Mouse (Mus musculus): Measurements from ENCODE around the gene Ercc1. TPM values are rescaled to one million over a fixed set of nuclear protein-coding genes. Genes with fewer than 3 reads are reported as not detected.

The Ercc1 gene
- polyA plus RNA-seq, 1 experiment from 2014 or later = 108 TPM

DNA sequence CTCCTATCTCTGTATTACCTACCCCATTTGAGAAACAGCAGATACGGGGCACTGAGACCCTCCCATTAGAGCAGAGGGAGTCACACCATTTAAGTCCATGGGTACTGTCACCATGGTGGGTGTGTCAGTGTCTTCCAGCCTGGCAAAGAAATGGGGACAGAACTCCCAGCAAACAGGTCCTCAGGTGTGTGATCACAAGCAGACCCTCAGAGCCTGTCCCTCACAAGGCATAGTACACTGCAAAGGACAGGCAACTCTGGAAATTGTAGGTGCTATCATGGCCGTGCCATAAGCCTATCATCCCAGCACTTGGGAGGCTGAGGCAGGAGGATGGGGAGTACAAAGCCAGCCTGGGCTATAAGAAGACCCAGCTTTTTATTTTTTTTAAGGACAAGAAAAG is 26.4 kb upstream of the Ercc1 start:
- no peaks in the 10 kb centered on the region for H3K9me3 ChIP-seq (ENCODE audit: control insufficient read depth, low read length)
- DNase-seq (ENCODE audit: low spot score) (no peak), ATAC-seq (ENCODE audit: low FRiP score) (no peak)
- H3K36me3 ChIP-seq (ENCODE audit: control insufficient read depth, insufficient read depth, low read length) = no peaks in the 10 kb centered on the region
- H3K4me1 ChIP-seq (replicated peaks; ENCODE audit: control insufficient read depth, insufficient read depth, low read length) = 0 out of 2 replicates have a peak, but pooled peaks cover 6% of the 10 kb centered on the region
- H3K27ac ChIP-seq (ENCODE audit: low read depth, low read length) = no peak overlapping the region
- H3K27me3 ChIP-seq (ENCODE audit: control insufficient read depth, insufficient read depth, low read length) = peaks cover 6% of the 10 kb centered on the region; the same call in 1 of the 2 replicates
- H3K9ac ChIP-seq (ENCODE audit: low read depth, low read length) = no peak overlapping the region
- WGBS = 67% methylated on average over 2 of the region's 2 CpGs
- H3K4me3 ChIP-seq (ENCODE audit: low read depth, low read length) = no peak overlapping the region
- no peak overlapping the region for H3K4me2 ChIP-seq (replicated peaks; ENCODE audit: low read depth, low read length)

DNA sequence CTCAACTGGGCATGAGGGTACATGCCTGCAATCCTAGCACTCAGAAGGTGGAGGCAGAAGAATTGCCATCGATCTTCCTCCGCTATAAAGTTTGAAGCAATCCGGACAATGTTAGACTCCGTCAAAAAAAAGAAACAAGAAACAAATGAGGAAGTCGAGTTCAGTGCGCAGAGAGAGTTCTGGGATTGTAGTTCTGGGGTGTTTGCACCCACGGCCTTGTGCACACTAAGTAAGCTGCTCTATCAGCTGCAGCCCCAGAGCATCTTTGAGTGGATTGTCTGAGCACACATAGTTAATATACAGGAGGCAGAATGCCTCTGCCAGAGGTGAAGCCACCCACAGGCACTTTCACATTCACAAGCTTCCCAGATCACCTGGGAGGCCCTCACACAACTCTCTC is 25.9 kb upstream of the Ercc1 start:
- no peak for DNase-seq (ENCODE audit: low spot score)
- no peaks in the 10 kb centered on the region for H3K36me3 ChIP-seq (ENCODE audit: control insufficient read depth, insufficient read depth, low read length)
- 81% methylated on average over 7 of the region's 7 CpGs for WGBS
- H3K9ac ChIP-seq (ENCODE audit: low read depth, low read length) = no peak overlapping the region
- no peak overlapping the region for H3K4me2 ChIP-seq (replicated peaks; ENCODE audit: low read depth, low read length)
- no peak overlapping the region for H3K4me3 ChIP-seq (ENCODE audit: low read depth, low read length)
- peaks cover 6% of the 10 kb centered on the region; the same call in 1 of the 2 replicates for H3K27me3 ChIP-seq (ENCODE audit: control insufficient read depth, insufficient read depth, low read length)
- no peak for ATAC-seq (ENCODE audit: low FRiP score)
- 0 out of 2 replicates have a peak, but pooled peaks cover 6% of the 10 kb centered on the region for H3K4me1 ChIP-seq (replicated peaks; ENCODE audit: control insufficient read depth, insufficient read depth, low read length)
- no peak overlapping the region for H3K27ac ChIP-seq (ENCODE audit: low read depth, low read length)
- no peaks in the 10 kb centered on the region for H3K9me3 ChIP-seq (ENCODE audit: control insufficient read depth, low read length)

DNA sequence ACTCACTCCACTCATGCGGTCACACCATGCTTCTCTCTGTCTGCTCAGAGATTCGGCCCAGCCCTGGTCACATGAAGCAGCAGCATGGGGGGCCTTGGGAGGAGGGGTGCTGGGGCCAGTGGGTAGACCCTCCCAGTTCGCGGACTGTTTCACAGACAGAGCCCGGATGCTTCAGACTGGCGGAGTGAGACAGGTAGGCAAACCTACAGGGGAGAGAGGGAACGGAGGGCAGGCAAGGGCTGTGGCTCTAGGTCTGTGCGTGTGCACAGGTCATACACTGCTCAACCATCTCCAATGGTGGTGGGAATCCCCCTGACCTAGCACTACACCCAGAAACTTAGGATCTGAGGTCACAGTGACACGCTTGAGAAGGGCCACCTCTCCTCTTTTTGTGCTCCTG is 25.1 kb upstream of the Ercc1 start:
- H3K27ac ChIP-seq (ENCODE audit: low read depth, low read length) = no peak overlapping the region
- no peaks in the 10 kb centered on the region for H3K36me3 ChIP-seq (ENCODE audit: control insufficient read depth, insufficient read depth, low read length)
- ATAC-seq (ENCODE audit: low FRiP score) = peak; percentile 75
- no peaks in the 10 kb centered on the region for H3K9me3 ChIP-seq (ENCODE audit: control insufficient read depth, low read length)
- H3K4me3 ChIP-seq (ENCODE audit: low read depth, low read length) = peak overlapping the region; percentile 32
- 0 out of 2 replicates have a peak, but pooled peaks cover 6% of the 10 kb centered on the region for H3K4me1 ChIP-seq (replicated peaks; ENCODE audit: control insufficient read depth, insufficient read depth, low read length)
- H3K4me2 ChIP-seq (replicated peaks; ENCODE audit: low read depth, low read length) = peak overlapping the region; percentile 87
- no peak for DNase-seq (ENCODE audit: low spot score)
- 15% methylated on average over 9 of the region's 9 CpGs for WGBS
- 0 out of 2 replicates have a peak, but pooled peaks cover 2% of the 10 kb centered on the region for H3K27me3 ChIP-seq (ENCODE audit: control insufficient read depth, insufficient read depth, low read length)
- peak overlapping the region; percentile 29 for H3K9ac ChIP-seq (ENCODE audit: low read depth, low read length)

DNA sequence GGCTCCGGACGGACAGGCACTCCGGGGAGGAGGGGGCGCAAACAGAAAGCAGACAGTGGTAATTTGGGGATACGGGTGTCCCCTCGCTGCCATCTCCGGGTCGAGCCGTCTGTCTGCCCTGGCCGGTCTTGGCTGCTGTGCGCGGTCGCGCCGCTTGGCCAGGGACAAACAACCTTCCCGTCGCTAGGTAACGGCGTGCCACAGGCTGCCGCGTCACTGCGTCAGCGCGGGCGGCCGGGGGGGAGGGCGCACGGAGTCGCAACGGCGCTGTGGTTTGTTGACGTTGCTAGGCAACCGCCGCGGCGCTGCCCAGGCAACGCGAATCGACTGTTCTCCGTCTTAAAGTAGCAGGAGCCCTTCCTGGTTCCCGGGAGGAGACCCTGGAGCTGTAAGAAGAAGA is 24.7 kb upstream of the Ercc1 start:
- no peaks in the 10 kb centered on the region for H3K36me3 ChIP-seq (ENCODE audit: control insufficient read depth, insufficient read depth, low read length)
- no peak overlapping the region; the same call in 1 of the 2 replicates for H3K27ac ChIP-seq (ENCODE audit: low read depth, low read length)
- H3K4me1 ChIP-seq (replicated peaks; ENCODE audit: control insufficient read depth, insufficient read depth, low read length) = 0 out of 2 replicates have a peak, but pooled peaks cover 6% of the 10 kb centered on the region
- H3K27me3 ChIP-seq (ENCODE audit: control insufficient read depth, insufficient read depth, low read length) = 0 out of 2 replicates have a peak, but pooled peaks cover 2% of the 10 kb centered on the region
- WGBS = under 1% methylated on average over 41 of the region's 41 CpGs
- H3K9me3 ChIP-seq (ENCODE audit: control insufficient read depth, low read length) = no peaks in the 10 kb centered on the region
- H3K4me2 ChIP-seq (replicated peaks; ENCODE audit: low read depth, low read length) = peak overlapping the region; percentile 87
- ATAC-seq (ENCODE audit: low FRiP score) (peak; percentile 96), DNase-seq (ENCODE audit: low spot score) (peak; percentile 99)
- H3K9ac ChIP-seq (ENCODE audit: low read depth, low read length) = peak overlapping the region; percentile 29; the same call in 1 of the 2 replicates
- peak overlapping the region; percentile 32 for H3K4me3 ChIP-seq (ENCODE audit: low read depth, low read length)

DNA sequence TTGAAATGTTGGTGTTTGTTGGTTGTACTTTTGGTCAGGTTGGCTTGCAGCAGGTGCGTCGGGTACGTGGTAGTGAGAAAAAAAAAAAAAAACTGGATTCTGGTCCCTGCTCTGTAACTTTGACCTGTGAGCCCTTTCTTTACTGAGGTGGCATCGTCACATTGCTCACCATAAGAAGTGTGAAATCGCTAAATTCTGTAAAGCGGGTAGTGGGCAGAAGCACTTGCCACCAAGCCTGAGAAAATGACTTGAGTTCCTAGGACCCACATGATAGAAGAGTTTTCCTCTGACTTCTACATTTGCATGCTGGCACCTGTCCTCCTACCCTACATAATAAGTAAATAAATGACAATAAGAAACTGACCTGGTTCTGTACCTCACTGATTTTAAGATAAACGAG is 23.9 kb upstream of the Ercc1 start:
- ATAC-seq (ENCODE audit: low FRiP score) (no peak), DNase-seq (ENCODE audit: low spot score) (no peak)
- Histone ChIP-seq H3K9ac (ENCODE audit: low read depth, low read length) (no peak overlapping the region), H3K36me3 (ENCODE audit: control insufficient read depth, insufficient read depth, low read length) (no peaks in the 10 kb centered on the region), H3K4me1 (replicated peaks; ENCODE audit: control insufficient read depth, insufficient read depth, low read length) (0 out of 2 replicates have a peak, but pooled peaks cover 6% of the 10 kb centered on the region), H3K27me3 (ENCODE audit: control insufficient read depth, insufficient read depth, low read length) (0 out of 2 replicates have a peak, but pooled peaks cover 2% of the 10 kb centered on the region), H3K4me2 (replicated peaks; ENCODE audit: low read depth, low read length) (peak overlapping the region; percentile 87), H3K27ac (ENCODE audit: low read depth, low read length) (no peak overlapping the region), H3K9me3 (ENCODE audit: control insufficient read depth, low read length) (no peaks in the 10 kb centered on the region), H3K4me3 (ENCODE audit: low read depth, low read length) (no peak overlapping the region)
- 40% methylated on average over 7 of the region's 7 CpGs for WGBS

DNA sequence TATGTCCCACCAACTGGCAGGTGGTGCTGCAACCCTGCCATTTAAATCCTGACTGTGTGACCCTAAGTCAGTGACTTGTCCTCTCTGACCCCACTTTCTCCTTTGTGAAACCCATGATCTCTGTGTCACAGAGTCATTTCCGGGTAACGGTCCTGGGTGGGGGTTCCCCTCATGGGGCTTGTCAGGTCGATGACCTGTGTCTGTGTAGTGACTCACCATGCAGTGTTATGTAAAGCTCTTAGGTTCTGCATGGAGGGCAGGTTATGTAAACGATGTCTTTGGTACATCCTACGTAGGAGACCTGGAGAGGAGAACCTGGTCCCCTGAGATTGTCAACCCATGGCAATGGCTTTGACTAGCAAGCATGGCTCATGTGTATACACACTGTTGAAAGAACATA is 23.1 kb upstream of the Ercc1 start:
- 57% methylated on average over 5 of the region's 5 CpGs for WGBS
- Histone ChIP-seq H3K27ac (ENCODE audit: low read depth, low read length) (no peak overlapping the region), H3K9ac (ENCODE audit: low read depth, low read length) (no peak overlapping the region), H3K9me3 (ENCODE audit: control insufficient read depth, low read length) (no peaks in the 10 kb centered on the region), H3K27me3 (ENCODE audit: control insufficient read depth, insufficient read depth, low read length) (0 out of 2 replicates have a peak, but pooled peaks cover 2% of the 10 kb centered on the region), H3K4me2 (replicated peaks; ENCODE audit: low read depth, low read length) (no peak overlapping the region), H3K36me3 (ENCODE audit: control insufficient read depth, insufficient read depth, low read length) (no peaks in the 10 kb centered on the region), H3K4me1 (replicated peaks; ENCODE audit: control insufficient read depth, insufficient read depth, low read length) (0 out of 2 replicates have a peak, but pooled peaks cover 6% of the 10 kb centered on the region), H3K4me3 (ENCODE audit: low read depth, low read length) (no peak overlapping the region)
- DNase-seq (ENCODE audit: low spot score) (no peak), ATAC-seq (ENCODE audit: low FRiP score) (no peak)

DNA sequence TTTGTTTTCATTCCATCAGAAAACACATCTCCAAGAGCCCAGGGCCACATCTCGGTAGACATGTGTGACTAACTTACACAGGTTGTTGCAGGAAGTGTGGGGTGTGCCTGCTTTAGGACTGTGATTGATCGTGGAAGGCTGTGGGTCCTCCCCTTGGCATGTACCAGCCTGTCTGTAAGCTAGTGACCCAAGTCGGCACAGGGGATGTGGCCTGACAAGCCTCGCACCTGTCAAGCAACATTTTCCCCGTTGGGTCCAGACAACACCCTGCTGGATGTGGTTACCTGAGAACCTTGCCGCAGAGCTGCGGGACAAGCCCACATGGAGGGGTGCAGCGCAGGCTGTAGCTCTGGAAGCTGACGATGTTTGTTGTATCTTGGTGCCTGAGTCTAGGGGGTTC is 22.1 kb upstream of the Ercc1 start:
- Histone ChIP-seq H3K4me1 (replicated peaks; ENCODE audit: control insufficient read depth, insufficient read depth, low read length) (0 out of 2 replicates have a peak, but pooled peaks cover 10% of the 10 kb centered on the region), H3K36me3 (ENCODE audit: control insufficient read depth, insufficient read depth, low read length) (no peaks in the 10 kb centered on the region), H3K4me2 (replicated peaks; ENCODE audit: low read depth, low read length) (no peak overlapping the region), H3K9me3 (ENCODE audit: control insufficient read depth, low read length) (no peaks in the 10 kb centered on the region), H3K9ac (ENCODE audit: low read depth, low read length) (no peak overlapping the region), H3K27ac (ENCODE audit: low read depth, low read length) (no peak overlapping the region), H3K27me3 (ENCODE audit: control insufficient read depth, insufficient read depth, low read length) (0 out of 2 replicates have a peak, but pooled peaks cover 2% of the 10 kb centered on the region), H3K4me3 (ENCODE audit: low read depth, low read length) (no peak overlapping the region)
- WGBS = 54% methylated on average over 9 of the region's 9 CpGs
- no peak for ATAC-seq (ENCODE audit: low FRiP score)
- DNase-seq (ENCODE audit: low spot score) = no peak

DNA sequence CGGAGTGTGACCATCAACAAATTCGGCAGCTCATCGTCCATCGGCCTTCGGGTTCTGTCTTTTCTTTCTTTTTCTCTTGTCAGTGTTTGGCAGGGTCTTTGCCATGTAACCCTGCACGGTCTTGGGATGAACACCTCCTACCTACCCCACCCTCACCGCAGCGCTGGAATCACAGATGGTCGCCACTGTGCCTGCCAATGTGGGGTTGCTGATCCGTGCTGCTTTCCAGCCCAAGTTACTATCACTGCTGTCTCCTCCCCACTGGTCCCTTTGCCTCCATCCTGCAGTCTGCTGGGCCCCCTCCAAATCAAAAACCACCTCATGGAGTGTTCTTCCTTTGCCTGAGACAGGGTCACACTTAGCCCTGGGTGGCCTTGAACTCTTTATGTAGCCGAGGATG is 20.4 kb upstream of the Ercc1 start:
- no peak overlapping the region for H3K27ac ChIP-seq (ENCODE audit: low read depth, low read length)
- WGBS = 85% methylated on average over 11 of the region's 11 CpGs
- no peak overlapping the region for H3K4me2 ChIP-seq (replicated peaks; ENCODE audit: low read depth, low read length)
- no peaks in the 10 kb centered on the region for H3K36me3 ChIP-seq (ENCODE audit: control insufficient read depth, insufficient read depth, low read length)
- no peak for DNase-seq (ENCODE audit: low spot score)
- H3K4me1 ChIP-seq (replicated peaks; ENCODE audit: control insufficient read depth, insufficient read depth, low read length) = 0 out of 2 replicates have a peak, but pooled peaks cover 10% of the 10 kb centered on the region
- no peaks in the 10 kb centered on the region for H3K9me3 ChIP-seq (ENCODE audit: control insufficient read depth, low read length)
- no peak overlapping the region for H3K4me3 ChIP-seq (ENCODE audit: low read depth, low read length)
- H3K27me3 ChIP-seq (ENCODE audit: control insufficient read depth, insufficient read depth, low read length) = 0 out of 2 replicates have a peak, but pooled peaks cover 1% of the 10 kb centered on the region
- no peak overlapping the region for H3K9ac ChIP-seq (ENCODE audit: low read depth, low read length)
- no peak for ATAC-seq (ENCODE audit: low FRiP score)
